Mouse (Mus musculus) olfactory bulb, adult 2 months (tissue): ENCODE data around the gene D430041D05Rik.

Source experiments
- CTCF ChIP-seq: fragments of 200-500 bp; IDR thresholded peaks from 2 replicates; pipeline ENCODE4 v1.5.1; 2012; ENCODE audit warnings: low read depth, mild to moderate bottlenecking, low read length, moderate library complexity; ENCODE audit not compliant: insufficient read depth
- POLR2A ChIP-seq: fragments of 200-500 bp; IDR thresholded peaks from 2 replicates; pipeline ENCODE4 v1.6.1; 2012; ENCODE audit warnings: mild to moderate bottlenecking, low read depth, low read length, moderate library complexity; ENCODE audit not compliant: insufficient read depth

GRCm38 (mm10) chr2:104178251-104178650 lies 232.6 kb downstream of the D430041D05Rik start:
- TF ChIP-seq CTCF, result no peak
- no peak for TF ChIP-seq POLR2A
